Mouse (Mus musculus) common myeloid progenitor, adult 5-6 weeks (primary cell): ENCODE results near the gene Stk10. TPM values are rescaled to one million over a fixed set of nuclear protein-coding genes. Genes with fewer than 3 reads are reported as not detected.

ENCODE experiments used
- ATAC-seq: replicated peaks from 2 replicates; pipeline ENCODE4 v1.8.0; 2016; ENCODE audit warnings: low read depth, mild to moderate bottlenecking, moderate TSS enrichment, inconsistent platforms; ENCODE audit not compliant: poor library complexity, severe bottlenecking
- total RNA-seq: library from RNA; stranded (forward); fragments of 200-1000, 187-1606 nt; gene quantifications from 2 replicates; pipeline ENCODE4 v1.2.3, GENCODE M21; 2017

The Stk10 gene
- total RNA-seq, 1 experiment from 2014 or later: 20.9 TPM

DNA sequence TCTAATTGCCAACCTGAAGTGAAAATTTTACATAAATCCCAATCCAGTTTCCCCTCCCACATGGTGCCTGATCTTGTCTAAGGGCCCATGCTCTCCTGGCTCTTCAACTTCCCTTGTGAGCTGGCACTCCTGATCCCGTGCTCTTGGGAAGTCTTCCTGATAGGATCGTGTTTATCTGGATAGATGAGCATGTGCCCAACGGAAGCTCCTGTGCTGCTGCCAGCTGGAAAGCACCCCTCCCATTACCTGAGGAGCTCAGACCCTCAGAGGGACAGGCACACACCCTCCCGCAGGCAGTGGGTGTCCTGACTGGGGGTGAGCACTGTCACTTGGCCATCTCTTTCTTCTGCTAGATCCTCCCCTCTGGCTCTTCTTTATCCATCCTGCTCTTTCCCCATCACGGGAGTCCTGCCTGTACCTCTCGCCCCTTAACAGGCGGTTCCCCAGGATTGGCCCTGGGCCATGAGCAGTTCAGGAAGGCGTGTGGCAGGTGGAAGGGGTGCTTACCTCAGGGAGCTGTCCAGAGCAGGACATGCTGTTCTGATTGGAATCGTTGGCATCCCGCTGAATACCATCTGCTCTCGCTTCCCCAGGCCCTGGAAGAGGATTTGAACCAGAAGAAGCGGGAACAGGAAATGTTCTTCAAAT is 88.8 kb downstream of the Stk10 start:
- no peak for ATAC-seq

DNA sequence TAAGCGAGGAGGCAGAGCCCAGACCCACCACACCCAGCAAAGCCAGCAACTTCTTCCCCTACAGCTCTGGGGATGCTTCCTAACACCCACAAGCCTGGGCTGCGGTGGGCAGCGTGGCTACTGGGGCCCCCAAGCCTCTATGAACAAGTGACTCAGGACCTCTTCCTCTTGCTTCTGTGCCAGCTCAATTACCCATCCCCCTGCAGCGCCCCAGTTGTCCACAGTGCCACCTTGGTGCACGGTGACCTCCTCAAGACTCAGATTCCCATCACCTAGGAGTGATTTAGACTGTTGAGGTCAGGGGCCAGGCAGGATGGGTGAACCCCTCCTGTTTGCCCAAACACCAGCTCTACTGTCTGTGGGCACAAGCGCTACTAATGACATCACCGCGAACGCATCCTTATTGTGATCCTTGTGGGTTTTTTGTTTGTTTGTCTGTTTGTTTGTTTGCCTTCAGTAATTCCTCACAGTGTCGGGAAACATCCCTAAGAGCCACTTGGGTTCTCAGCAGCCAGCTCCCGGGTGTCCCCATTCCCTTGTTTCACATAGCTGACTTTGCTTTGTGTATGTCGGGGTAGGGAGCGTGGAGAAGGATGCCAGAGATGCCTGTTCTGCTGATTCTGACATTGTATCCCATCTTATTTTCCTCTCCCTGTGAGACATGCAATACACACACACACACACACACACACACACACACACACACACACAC is 89.5 kb downstream of the Stk10 start:
- ATAC-seq: no peak

DNA sequence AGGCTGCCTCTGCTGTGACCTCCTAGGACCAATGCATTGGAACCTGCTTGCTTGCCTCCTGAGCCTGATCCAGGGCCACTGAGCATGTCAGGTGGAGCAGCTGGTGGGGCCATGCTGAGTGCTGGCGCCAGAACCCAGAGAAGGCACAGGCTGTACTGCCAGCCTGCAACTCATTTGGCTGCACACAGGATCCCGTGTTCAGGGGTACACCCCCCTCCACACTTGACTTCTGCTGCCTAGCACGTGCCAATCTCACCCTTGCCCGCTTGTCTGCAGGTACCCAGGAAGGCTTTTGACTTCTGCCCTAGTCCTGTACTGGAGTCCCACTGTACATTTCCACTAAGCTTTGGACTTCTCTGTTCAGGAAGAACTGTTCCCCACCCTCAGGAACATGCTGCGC is 90.1 kb downstream of the Stk10 start:
- ATAC-seq: no peak

DNA sequence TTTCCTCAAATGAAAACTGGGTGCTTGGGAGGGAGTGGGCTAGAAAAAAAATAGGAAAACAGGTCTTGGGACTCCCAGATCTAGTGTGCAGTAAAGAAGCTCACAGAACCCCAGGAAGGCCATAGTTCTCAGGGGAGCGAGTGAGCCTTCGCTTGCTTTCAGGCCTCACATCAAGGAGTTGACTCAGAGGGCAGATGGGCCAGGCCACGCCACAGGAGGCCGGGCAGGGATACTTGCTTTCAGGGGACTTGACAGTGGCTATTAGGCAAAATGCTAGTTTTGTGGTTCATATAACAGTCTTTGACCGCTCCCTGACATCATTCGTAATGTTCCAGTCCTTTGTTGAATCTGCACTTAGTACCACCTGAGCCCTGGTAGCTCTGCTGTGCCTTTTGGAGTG is 90.8 kb downstream of the Stk10 start:
- no peak for ATAC-seq

DNA sequence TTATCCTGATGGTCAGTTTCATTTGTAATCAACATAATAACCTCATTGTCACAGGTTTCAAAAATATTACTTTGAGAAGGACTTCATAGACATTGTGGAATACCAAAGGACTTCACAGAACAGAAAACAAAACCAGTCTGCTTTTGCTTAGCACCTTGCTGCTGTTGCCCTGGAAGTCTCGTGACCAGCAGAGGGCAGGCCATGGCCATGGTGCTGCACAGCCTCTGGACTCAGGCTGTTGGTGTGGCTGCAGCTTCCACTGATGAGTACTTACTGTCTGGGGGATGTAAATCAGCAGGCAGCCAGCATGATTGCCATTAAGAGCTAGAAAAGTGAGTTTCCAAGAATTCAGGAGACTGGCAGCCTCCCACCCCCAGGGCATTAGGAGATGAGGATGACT is 92.6 kb downstream of the Stk10 start:
- peak; percentile 64 for ATAC-seq

DNA sequence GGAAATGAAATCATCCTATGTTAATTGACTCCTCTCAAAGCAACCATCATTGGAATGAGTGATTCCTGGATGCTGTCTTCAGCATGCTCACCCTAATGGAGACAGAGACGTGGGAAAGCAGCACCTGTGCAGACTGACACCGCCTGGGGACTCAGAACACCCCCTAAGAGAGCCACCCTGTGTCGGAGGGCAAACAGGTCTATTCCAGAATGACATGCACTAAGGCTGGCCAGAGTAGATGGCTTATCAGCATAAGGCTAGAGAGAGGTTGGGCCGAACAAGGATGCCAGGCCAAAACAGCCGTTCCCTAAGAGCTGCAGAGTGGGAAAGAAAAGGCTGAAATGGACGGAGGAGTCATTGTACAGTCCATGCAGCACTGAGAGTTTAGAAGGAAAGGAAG is 93.0 kb downstream of the Stk10 start:
- no peak for ATAC-seq

DNA sequence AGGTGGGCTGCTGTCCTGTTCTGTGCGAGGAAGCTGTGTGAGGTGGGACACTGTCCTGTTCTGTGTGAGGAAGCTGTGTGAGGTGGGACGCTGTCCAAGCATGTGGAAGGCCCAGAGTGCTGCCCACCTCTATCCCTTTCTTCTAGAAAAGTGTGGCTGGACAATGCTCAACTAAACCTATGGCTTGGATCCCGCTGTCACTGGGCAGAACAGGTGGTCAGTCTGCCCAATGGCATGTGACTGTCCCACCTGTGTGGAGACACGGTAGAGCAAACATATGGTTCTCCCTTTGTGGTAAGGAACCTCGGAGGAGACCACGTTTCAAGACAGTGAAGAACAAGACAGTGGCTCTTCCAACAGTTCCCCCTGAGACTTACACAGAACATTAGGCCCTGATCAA is 94.8 kb downstream of the Stk10 start:
- ATAC-seq: no peak

DNA sequence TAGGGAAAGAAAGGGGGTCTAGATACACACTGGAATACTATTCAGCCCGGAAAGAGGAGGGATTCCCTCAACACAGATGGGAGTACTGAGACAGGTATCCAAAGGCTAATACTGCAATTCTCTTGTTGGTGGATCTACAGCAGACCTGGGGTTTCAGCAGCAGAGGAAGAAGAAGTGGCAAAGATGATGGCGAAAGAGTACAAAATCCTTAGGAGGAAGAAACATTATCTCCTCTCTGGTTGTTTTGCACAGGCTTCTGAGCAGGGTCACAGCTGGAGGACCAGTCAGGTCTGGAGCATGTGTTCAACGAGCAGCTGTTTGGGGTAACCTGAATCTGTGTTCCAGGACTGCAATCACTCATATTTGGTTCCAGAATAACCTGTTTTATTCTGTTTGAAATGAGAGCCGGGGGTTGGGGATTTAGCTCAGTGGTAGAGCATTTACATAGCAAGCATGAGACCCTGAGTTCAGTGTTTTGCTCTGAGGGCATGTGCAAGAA is 96.7 kb downstream of the Stk10 start:
- no peak for ATAC-seq

DNA sequence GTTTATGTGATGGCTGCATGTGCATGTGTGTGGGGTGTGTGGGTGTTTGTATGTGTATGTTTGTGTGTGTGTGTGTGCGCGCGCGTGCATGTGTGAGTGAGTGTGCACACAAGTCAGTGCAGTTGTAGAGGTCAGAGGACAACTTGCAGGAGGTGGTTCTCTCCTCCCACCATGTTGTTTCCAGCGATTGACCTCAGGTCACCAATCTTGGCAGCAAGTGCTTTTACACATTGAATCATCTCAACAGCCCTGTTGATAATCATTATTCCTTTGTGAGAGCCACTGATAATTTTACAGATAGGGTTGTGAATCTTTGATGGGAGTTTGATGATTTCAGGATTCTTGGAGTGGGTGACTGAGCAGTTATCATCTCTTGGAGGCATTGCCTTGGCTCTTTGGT is 99.6 kb downstream of the Stk10 start:
- no peak for ATAC-seq

DNA sequence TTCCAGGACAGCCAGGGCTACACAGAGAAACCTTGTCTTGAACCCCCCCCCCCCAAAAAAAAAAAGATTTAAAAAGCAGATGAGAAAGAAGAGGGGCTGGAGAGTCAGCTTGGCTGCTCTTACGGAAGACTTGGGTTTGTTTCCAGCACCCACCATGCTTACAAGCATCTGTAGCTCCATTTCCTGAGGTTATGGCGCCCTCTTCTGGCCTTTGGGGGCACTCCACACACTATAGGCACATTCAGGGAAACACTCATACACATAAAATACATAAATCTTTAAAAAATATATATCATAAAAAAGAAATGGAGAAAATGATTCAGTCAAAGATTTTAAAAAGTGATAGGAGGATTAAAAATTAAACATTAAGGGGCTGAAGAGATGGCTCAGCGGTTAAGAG is 100.4 kb downstream of the Stk10 start:
- no peak for ATAC-seq

DNA sequence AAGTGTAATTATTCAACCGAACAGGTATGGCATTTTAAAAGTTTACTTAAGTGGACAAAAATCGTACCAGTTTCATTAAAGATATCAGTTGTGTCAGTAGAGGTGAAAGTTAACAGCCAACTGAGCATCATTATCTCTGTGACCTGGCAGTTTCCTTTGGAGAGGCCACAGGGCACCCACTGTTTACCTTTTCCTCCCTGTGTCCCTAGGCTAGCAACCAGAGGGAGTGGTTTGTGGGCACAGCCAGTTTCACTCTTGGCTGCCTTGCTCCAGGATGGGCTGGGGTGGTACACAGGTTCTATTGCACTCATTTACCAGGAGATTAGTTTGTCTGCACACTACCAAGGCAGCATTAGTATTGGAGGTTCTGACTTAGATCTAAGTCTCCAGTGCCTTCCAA is 101.0 kb downstream of the Stk10 start:
- peak; percentile 62 for ATAC-seq

DNA sequence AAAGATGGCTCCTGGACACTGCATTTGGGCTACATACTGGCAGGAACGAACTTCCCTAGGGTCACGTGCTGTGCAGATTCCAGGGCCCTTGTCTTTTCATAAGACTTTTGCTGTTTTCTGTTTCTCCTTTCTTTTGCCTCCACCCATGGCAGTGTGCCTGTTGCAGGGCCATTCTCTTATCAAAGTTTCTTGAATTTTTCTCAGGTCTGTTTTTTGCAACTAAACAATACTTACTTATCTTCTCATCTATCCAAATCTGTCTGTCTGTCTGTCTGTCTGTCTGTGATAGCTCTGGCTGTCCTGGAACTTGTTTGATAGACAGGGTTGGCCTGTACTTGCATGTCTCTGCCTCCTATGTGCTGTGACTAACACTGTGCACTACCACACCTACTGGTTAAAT is 101.7 kb downstream of the Stk10 start:
- ATAC-seq: 0 out of 2 replicates have a peak, but pooled peaks have one; percentile 22

DNA sequence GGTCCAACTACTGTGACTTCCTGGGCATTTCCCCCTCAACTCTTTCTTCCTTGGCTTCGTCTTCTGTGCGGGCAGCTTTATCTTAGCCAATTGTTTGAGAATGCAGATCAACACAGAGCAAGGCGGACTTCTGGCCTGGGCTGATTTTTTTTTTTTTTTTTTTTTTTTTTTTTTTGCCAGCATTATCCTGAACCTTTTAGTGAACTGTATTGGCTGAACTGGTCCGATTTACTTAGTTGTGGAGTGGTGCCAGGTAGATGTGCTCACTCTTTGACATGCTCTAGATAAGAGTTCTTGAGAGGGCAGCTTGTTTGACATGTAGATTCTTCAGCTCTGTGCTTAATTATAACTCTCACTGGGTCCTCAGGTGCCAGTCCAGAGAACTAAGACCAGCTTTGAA is 103.2 kb downstream of the Stk10 start:
- ATAC-seq: 0 out of 2 replicates have a peak, but pooled peaks have one; percentile 7

DNA sequence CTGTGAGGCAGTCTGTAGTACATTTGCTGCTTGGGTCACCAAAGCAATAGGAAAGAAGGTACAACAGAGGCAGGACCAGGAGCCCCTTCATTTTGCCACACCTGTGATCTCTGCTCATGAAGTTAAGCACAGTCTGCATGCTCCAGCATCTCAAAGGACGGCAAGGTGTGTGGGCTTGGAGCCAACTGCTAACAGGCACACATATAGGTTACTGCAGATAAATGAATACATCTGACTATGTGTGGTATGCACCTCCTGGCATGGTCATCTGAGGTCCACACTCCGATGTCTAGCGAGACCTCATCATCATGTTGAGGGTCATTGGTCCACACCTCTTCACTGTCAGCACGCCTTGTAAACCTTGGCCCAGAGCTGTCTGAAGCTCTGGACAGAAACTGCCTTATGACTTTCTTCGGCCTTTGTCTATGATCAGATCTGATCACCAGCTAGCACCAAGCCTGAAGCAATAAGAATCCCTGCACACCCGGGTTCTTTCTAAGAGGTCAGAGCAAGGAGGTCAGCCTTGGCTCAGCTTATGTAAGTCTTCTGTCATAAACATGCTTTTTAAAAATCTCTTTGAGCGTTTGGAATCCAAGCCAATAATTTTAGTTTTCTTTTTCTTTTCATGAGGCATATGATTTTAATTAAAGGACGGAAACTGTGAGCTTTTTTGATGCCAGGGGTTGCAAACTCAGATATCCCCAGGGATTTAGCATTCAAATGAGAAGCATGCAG is 105.6 kb downstream of the Stk10 start:
- ATAC-seq: no peak

DNA sequence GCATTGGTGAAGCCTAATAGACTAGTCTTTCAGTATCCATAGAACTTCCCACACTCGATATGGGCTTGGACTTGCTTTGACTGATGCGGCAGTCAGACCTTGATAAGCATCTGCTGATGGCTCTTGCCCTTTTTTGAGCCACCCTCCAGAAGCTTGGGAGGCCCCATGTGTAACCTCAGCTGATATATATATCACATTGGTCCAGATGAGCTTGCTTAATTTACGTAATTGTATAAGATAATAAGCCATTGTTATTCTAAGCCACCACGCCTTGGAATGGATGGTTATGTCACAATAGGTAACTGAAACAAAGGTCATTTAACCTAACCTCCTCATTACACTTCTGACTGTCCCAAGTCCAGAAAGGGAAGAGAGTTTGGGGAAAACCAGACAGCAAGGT is 107.5 kb downstream of the Stk10 start:
- no peak for ATAC-seq

DNA sequence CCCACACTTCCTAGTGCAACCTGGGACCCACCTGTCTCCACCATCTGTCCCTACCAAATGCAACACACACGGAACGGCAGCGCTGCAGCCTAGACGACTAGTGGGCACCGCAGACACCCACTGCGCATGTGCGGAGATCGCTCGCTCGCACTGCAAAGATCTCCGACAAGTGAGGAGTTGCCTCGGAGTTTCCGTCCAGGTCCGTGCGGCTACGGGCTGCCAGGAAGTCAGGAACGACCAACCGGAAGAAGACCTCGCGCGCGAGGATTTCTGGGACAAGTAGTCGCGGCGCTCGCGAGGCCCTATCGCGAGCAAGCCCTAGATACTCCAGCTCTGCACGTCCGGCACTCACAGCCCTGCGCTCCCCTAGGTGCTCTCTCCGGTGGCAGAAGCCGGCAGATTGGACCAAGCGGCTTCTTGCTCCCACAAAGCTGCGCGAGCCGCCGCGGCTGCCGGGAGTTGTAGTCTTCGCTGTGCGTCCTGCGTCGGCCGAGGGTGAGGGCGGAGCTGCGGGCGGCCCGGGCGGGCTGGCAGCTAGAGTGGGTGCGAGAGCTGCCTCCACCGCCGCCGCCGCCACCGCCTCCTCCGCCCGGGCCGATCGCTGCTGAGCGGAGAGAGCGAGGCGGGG is 109.3 kb downstream of the Stk10 start, which contains the start of gene Fbxw11:
Fbxw11 (plus strand) TSS at position 476 of the 628 bp plus-strand sequence.
- ATAC-seq: peak; percentile 82

DNA sequence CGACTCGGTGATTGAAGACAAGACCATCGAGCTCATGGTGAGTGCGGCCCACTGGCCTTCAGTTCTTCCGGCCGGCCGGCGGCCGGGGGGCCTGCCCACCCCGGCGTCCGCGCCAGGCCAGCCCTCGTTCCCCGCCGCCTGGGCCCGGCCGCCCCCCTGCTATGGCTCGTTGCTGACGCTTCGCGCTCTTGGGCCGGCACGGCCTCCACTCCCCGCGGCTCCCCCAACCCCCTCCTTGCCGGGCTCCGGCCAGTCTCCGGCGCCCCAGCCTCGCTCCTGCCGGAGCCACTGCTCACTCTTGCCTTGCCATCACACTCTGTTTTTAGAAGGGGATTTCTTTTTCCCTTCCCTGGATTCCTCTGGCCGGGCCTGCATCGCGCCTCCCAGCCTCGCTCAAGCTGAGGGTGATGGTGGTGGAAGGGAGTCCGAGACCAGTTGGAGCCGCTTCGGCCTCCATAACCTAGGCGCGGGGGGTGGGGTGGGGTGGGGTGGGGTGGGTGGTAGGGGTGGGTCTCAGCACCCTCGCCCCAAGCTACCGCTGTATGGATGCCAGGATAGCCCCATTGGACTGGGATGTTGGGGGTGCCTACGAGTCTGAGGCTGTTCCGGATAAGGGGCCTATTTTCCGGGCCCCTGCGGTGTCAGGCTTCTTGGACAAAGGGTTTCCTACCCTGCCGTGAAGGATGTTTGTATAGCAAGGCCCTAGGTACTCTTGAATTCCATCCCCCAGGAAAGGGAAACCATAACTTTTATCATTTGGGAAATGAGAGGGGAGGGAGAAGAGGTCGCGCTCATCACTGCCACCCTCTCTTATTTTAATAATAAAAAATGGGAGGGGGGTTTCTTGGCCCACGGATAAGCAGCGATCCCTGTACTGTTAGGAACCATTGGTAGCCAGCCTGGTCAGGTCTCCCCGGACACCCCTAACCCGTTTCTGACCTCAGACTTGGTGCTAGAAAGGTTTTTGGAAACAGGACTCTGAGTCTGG is 110.1 kb downstream of the Stk10 start:
- no peak for ATAC-seq

DNA sequence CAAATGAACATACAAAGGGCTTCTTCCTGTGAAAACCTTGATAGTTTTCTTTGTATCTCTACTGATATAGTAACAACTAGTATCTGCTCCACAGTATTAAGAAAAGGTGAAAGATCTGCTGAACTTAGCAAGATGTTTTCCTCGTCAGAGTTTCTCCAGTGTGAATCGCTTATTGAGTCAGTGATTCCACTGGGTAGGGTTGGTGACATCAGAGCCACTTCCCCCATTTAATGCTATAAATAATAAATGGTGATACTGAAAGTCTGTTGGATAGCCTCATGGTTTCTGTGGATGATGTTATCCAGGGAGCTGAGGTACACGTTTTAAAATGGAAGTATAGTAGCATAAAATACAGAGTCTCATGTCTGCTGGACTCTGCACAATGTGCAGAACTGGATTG is 110.9 kb downstream of the Stk10 start:
- ATAC-seq: peak; percentile 37

DNA sequence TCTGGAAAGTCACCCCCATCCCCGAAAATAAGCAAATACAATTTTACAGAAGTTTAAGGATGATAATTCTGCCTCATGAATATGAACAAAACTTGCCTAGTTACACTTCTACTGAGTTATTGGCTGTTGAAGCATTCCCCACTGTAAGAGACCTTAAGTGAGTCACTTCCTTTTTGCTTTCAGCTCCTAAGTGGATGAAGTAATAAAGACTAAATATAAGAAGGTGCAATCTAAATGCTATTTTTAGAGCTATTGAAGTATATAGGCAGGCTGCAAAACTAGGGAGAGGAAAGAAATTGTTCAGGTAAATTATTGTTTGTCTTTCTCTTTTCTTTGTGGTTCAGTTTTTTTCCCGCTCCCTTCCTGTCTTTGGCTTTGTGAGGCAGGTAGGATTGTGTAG is 114.2 kb downstream of the Stk10 start:
- ATAC-seq: no peak
